Mouse (Mus musculus) embryonic facial prominence, embryonic 10.5 days (tissue): ENCODE measurements around the gene Rap1gap. TPM values are rescaled to one million over a fixed set of nuclear protein-coding genes. Genes with fewer than 3 reads are reported as not detected.

Experiments
- DNase-seq: peaks from one replicate; pipeline ENCODE4 v3.0.0-alpha.2; 2017; ENCODE audit warnings: low spot score
- H3K27ac ChIP-seq: fragments of 300-500 bp; sonication (generic); replicated peaks from 2 replicates; pipeline ENCODE4 v1.5.1; 2016; ENCODE audit warnings: mild to moderate bottlenecking
- H3K27me3 ChIP-seq: fragments of 300-500 bp; sonication (generic); replicated peaks from 2 replicates; pipeline ENCODE4 v1.6.1; 2016; ENCODE audit warnings: low read depth, mild to moderate bottlenecking; ENCODE audit not compliant: poor library complexity, severe bottlenecking
- H3K36me3 ChIP-seq: fragments of 300-500 bp; sonication (generic); replicated peaks from 2 replicates; pipeline ENCODE4 v1.6.1; 2016; ENCODE audit warnings: mild to moderate bottlenecking, moderate library complexity
- H3K4me1 ChIP-seq: fragments of 300-500 bp; sonication (generic); 2 replicates; pipeline ENCODE4 v1.6.1; 2016
- H3K4me3 ChIP-seq: fragments of 300-500 bp; sonication (generic); 2 replicates; pipeline ENCODE4 v1.5.1; 2016; ENCODE audit warnings: mild to moderate bottlenecking, moderate library complexity
- H3K9me3 ChIP-seq: fragments of 300-500 bp; sonication (generic); 2 replicates; pipeline ENCODE4 v1.6.1; 2016; ENCODE audit warnings: mild to moderate bottlenecking
- WGBS: fragments of 180-500 bp; shearing (Covaris S2); methylation state at CpG from one replicate; pipeline ENCODE4 v1.1.7; 2016; 5-methylcytosine and 5-hydroxymethylcytosine counted together
- polyA plus RNA-seq: library from polyadenylated mRNA; unstranded; fragments of >200 nt; fragmentation: Nextera tagmentation; extraction: Ambion mirVana; gene quantifications from 2 replicates; pipeline ENCODE4 v1.2.1, GENCODE M21; 2016

The Rap1gap gene
- polyA plus RNA-seq, 1 experiment from 2014 or later = 6.9 TPM

GRCm38 (mm10) chr4:137747091-137747490, 82.6 kb downstream of the Rap1gap start:
- 83% methylated on average over 9 of the region's 9 CpGs for WGBS
- Histone ChIP-seq H3K9me3 (no peaks in the 10 kb centered on the region), H3K27me3 (0 out of 2 replicates have a peak, but pooled peaks cover 5% of the 10 kb centered on the region), H3K4me3 (no peak overlapping the region), H3K36me3 (peaks cover 6% of the 10 kb centered on the region; the same call in 1 of the 2 replicates), H3K27ac (no peak overlapping the region), H3K4me1 (peaks cover 35% of the 10 kb centered on the region)
- no peak for DNase-seq

DNA sequence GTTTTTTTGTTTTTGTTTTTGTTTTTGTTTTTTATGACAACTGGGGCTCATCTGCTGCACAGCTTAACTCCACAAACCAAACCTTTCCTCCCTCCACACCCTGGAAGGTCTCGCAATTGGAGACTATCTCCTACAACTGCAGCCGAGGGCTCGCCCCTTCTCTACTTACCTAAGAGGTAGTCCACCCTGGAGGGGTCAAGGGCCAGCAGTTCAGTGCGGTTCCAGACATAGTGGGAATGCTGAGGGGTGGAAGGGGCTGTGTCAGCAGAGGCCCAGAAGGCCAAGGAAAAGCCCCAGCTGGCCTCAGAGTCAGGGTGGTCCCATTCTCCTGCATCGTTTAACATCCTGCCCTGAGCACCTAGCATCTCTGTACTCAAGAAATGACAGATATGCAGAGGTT, 83.1 kb downstream of the Rap1gap start:
- no peaks in the 10 kb centered on the region for H3K9me3 ChIP-seq
- no peak overlapping the region for H3K4me3 ChIP-seq
- peaks cover 40% of the 10 kb centered on the region for H3K4me1 ChIP-seq
- H3K27ac ChIP-seq = no peak overlapping the region
- WGBS = 78% methylated on average over 5 of the region's 5 CpGs
- no peak for DNase-seq
- 0 out of 2 replicates have a peak, but pooled peaks cover 5% of the 10 kb centered on the region for H3K27me3 ChIP-seq
- H3K36me3 ChIP-seq = peaks cover 6% of the 10 kb centered on the region; the same call in 1 of the 2 replicates

DNA sequence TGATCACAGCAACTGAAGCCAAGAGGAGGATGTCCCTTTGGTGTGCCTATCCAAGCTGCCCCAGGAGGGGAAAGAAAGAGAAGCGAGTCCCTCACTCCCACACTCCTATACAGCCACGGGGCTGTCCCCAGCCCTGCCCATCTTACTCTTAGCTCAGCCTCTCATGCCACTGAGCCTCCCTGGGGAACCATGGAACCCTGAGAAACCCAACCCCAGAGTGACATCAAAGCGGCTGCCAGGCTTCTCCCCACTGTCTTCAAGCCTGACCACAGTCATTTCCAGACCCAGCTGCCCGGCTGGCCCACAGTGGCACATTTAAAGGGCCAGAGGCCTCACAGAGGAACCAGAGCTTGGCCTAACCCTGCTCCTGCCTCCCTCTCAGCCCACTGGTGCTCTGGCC, 84.2 kb downstream of the Rap1gap start:
- Histone ChIP-seq H3K4me3 (no peak overlapping the region), H3K36me3 (peaks cover 6% of the 10 kb centered on the region; the same call in 1 of the 2 replicates), H3K9me3 (no peaks in the 10 kb centered on the region), H3K4me1 (peaks cover 52% of the 10 kb centered on the region), H3K27me3 (0 out of 2 replicates have a peak, but pooled peaks cover 5% of the 10 kb centered on the region), H3K27ac (peak overlapping the region; percentile 63)
- DNase-seq = no peak
- 73% methylated on average over 4 of the region's 4 CpGs for WGBS

DNA sequence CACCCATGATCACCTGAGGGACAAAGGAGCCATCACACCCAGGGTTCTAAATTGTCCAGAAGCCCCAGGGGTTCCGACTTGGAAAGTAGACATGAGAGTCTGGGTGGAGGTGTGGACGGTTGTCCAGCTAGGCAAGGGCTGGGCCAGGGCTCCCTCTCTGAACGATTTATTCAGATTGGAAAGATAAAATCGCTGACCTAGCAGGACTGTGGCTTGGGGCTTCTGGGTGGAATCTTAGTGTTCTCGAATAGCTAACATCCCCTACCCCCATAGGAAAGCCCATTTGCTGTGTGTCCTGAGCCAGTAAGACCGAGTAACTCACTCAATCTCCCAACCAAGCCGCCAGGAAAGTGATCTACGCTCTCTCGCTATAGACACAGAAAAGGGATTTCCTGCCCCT, 85.2 kb downstream of the Rap1gap start:
- DNase-seq = no peak
- H3K36me3 ChIP-seq = peaks cover 6% of the 10 kb centered on the region; the same call in 1 of the 2 replicates
- peaks cover 52% of the 10 kb centered on the region for H3K4me1 ChIP-seq
- WGBS = 81% methylated on average over 9 of the region's 9 CpGs
- no peak overlapping the region for H3K27ac ChIP-seq
- 0 out of 2 replicates have a peak, but pooled peaks cover 5% of the 10 kb centered on the region for H3K27me3 ChIP-seq
- no peaks in the 10 kb centered on the region for H3K9me3 ChIP-seq
- no peak overlapping the region for H3K4me3 ChIP-seq

DNA sequence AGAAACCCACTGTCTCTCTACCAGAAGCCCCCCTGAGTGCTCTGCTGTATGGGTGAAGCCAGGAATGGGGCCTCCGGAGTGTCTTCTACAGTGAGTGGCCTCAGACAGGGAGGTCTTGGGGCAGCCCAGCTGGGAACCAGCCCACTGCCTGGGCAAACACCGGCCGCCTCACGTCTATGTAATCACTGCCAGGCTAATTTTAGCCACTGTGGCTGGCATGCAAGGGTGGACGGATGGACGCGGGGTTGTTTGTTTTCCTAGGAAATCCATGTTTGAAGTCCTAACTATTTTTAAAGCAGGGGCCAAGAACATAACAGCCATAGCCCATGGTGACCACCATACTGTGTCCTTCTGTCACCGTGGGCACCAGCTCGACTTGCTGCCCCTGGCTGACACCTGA, 85.6 kb downstream of the Rap1gap start:
- no peak for DNase-seq
- no peak overlapping the region for H3K4me3 ChIP-seq
- WGBS = 83% methylated on average over 9 of the region's 9 CpGs
- peaks cover 52% of the 10 kb centered on the region for H3K4me1 ChIP-seq
- no peaks in the 10 kb centered on the region for H3K9me3 ChIP-seq
- no peak overlapping the region for H3K27ac ChIP-seq
- peaks cover 6% of the 10 kb centered on the region; the same call in 1 of the 2 replicates for H3K36me3 ChIP-seq
- H3K27me3 ChIP-seq = 0 out of 2 replicates have a peak, but pooled peaks cover 5% of the 10 kb centered on the region

DNA sequence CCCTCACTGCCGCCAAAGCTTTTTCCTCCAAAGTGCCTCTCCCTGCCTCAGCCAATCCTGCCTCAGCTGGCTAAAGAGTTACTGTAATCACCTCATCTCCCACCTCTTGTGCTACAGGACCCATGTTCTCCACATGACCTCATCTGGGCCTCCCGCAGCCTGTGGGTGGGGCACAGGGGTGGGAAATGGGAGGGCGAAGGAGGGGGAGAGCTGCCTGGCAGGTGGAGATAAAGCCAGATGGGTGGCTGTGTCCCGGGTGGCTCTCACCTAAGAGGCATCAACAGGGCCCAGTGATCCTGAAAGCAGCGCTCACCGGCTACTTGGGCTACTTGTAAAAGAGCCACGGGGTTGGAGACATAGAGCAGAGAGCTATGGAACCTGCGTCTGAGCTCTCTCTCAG, 86.8 kb downstream of the Rap1gap start:
- H3K36me3 ChIP-seq = no peaks in the 10 kb centered on the region
- peak overlapping the region; percentile 67 for H3K27ac ChIP-seq
- WGBS = 71% methylated on average over 8 of the region's 8 CpGs
- H3K4me1 ChIP-seq = peaks cover 52% of the 10 kb centered on the region
- no peak for DNase-seq
- no peaks in the 10 kb centered on the region for H3K9me3 ChIP-seq
- H3K4me3 ChIP-seq = no peak overlapping the region
- H3K27me3 ChIP-seq = 0 out of 2 replicates have a peak, but pooled peaks cover 5% of the 10 kb centered on the region

- no peaks in the 10 kb centered on the region for H3K9me3 ChIP-seq
- peak; percentile 33 for DNase-seq
- 0 out of 2 replicates have a peak, but pooled peaks cover 5% of the 10 kb centered on the region for H3K27me3 ChIP-seq
- no peaks in the 10 kb centered on the region for H3K36me3 ChIP-seq
- H3K27ac ChIP-seq = peak overlapping the region; percentile 67
- peaks cover 52% of the 10 kb centered on the region for H3K4me1 ChIP-seq
- 77% methylated on average over 9 of the region's 9 CpGs for WGBS
- no peak overlapping the region for H3K4me3 ChIP-seq
These were observed 87.2 kb downstream of the Rap1gap start for GRCm38 (mm10) chr4:137751717-137752116.

GRCm38 (mm10) chr4:137752471-137752870, 87.9 kb downstream of the Rap1gap start:
- H3K9me3 ChIP-seq = no peaks in the 10 kb centered on the region
- peaks cover 52% of the 10 kb centered on the region for H3K4me1 ChIP-seq
- H3K4me3 ChIP-seq = no peak overlapping the region
- no peaks in the 10 kb centered on the region for H3K36me3 ChIP-seq
- H3K27me3 ChIP-seq = 0 out of 2 replicates have a peak, but pooled peaks cover 5% of the 10 kb centered on the region
- no peak overlapping the region; the same call in 1 of the 2 replicates for H3K27ac ChIP-seq
- no peak for DNase-seq
- 75% methylated on average over 15 of the region's 15 CpGs for WGBS

DNA sequence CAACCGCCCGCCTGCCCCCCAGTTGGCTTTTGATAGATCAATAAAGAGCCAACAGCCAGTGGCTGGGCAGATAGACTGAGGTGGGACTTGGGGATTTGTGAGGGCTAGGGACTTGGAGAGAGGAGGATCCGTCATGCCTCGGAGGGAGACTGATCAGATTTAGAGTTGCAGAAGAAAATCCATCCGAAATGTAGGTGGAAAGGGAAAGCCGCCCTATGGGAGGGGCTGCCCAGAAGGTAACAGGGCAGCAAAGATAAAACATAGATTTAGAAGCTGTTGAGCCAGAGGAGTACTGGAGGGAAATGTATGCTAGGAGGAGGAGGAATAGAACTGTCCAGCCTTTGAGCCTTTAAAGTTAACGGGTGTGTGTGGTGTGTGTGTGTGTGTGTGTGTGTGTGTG, 88.7 kb downstream of the Rap1gap start:
- no peak for DNase-seq
- peaks cover 53% of the 10 kb centered on the region for H3K4me1 ChIP-seq

DNA sequence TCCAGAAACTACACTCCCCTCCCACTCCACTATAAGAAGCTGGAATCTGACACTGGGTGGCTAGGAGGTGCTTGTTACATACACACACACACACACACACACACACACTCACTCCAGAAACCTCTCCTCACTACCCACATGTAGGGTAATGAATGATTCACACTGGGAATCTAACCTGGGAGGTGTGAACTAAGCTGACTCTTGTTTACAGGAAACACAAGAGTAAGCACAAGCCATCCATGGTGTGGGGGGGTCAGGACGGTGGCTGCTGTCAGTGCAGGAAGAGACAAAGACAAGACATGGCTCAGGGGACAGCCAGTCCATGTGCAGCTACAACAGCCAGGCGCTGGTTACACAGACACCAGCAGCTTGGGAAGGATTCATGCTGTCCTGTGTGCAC, 89.9 kb downstream of the Rap1gap start:
- H3K27ac ChIP-seq = 0 out of 2 replicates have a peak overlapping the region, but pooled peaks have one; percentile 15
- no peaks in the 10 kb centered on the region for H3K9me3 ChIP-seq
- H3K36me3 ChIP-seq = no peaks in the 10 kb centered on the region
- H3K4me3 ChIP-seq = no peak overlapping the region
- WGBS = 83% methylated on average over 2 of the region's 2 CpGs
- DNase-seq = no peak
- 0 out of 2 replicates have a peak, but pooled peaks cover 5% of the 10 kb centered on the region for H3K27me3 ChIP-seq
- peaks cover 51% of the 10 kb centered on the region for H3K4me1 ChIP-seq

More for the DNA sequence above, 88.7 kb downstream of the Rap1gap start:
- Histone ChIP-seq H3K27me3 (0 out of 2 replicates have a peak, but pooled peaks cover 5% of the 10 kb centered on the region), H3K4me3 (no peak overlapping the region), H3K9me3 (no peaks in the 10 kb centered on the region), H3K27ac (no peak overlapping the region), H3K36me3 (no peaks in the 10 kb centered on the region)
- WGBS = 89% methylated on average over 7 of the region's 7 CpGs

GRCm38 (mm10) chr4:137762886-137763285, 98.4 kb downstream of the Rap1gap start:
- H3K27ac ChIP-seq = no peak overlapping the region
- 85% methylated on average over 9 of the region's 9 CpGs for WGBS
- H3K9me3 ChIP-seq = no peaks in the 10 kb centered on the region
- H3K4me1 ChIP-seq = peaks cover 42% of the 10 kb centered on the region
- H3K4me3 ChIP-seq = no peak overlapping the region
- no peak for DNase-seq
- no peaks in the 10 kb centered on the region for H3K36me3 ChIP-seq
- no peaks in the 10 kb centered on the region for H3K27me3 ChIP-seq

DNA sequence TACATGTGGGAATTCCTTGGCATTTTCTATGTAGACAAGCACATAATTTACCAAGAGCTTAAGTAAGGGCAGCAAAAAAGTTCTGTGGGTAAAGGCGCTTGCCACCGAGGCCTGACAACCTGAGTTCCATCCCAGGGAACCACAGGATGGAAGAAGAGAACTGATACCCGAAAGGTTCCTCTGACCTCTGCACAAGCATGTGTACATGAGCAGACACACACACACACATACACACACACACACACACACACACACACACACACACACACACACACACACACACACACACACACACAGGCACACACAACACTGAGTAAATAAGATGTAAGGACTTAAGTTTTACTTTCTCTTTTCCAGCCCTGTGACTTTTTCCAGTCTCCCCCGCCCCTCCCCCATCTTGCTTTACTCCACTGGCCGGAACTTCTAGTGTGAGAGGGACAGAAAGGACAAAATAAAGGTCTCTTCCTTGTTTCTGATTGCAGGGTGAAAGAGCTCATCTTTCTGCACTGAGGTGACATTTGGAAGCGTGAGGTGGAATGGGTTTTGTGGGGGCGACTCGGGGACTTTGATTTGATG, 99.5 kb downstream of the Rap1gap start:
- H3K27me3 ChIP-seq = 0 out of 2 replicates have a peak, but pooled peaks cover 5% of the 10 kb centered on the region
- no peaks in the 10 kb centered on the region for H3K36me3 ChIP-seq
- H3K27ac ChIP-seq = no peak overlapping the region
- WGBS = 63% methylated on average over 8 of the region's 8 CpGs
- no peak for DNase-seq
- H3K9me3 ChIP-seq = no peaks in the 10 kb centered on the region
- H3K4me3 ChIP-seq = no peak overlapping the region
- H3K4me1 ChIP-seq = peaks cover 36% of the 10 kb centered on the region

DNA sequence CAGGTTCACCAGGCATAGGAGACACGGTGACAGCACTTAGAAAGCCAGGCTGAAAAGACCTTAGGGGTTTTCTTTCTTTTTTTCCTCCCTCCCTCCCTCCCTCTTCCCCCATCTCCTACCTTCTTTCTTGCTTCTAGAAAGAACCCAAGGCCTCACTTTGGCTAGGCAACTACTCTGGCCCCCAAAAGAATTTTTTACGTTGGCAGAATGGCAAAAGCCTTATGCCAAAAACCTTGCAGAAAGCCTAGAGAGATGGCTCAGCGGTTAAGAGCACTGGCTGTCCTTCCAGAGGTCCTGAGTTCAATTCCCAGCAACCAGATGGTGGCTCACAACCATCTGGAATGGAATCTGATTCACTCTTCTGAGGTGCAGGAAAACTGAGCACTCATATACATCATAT, 100.1 kb downstream of the Rap1gap start:
- Histone ChIP-seq H3K27ac (no peak overlapping the region), H3K36me3 (no peaks in the 10 kb centered on the region), H3K9me3 (no peaks in the 10 kb centered on the region), H3K27me3 (0 out of 2 replicates have a peak, but pooled peaks cover 6% of the 10 kb centered on the region), H3K4me1 (peaks cover 40% of the 10 kb centered on the region), H3K4me3 (no peak overlapping the region)
- 70% methylated on average over 3 of the region's 3 CpGs for WGBS
- DNase-seq = no peak
